Mouse (Mus musculus) megakaryocyte, embryonic 14.5 days (primary cell): Measurements from ENCODE around the gene Ap3d1.

Experiments
- FLI1 ChIP-seq: IDR thresholded peaks from 2 replicates; pipeline ENCODE4 v1.6.1; 2012; ENCODE audit warnings: low read length, inconsistent platforms, mixed read lengths
- GATA1 ChIP-seq: IDR thresholded peaks from 3 replicates; pipeline ENCODE4 v1.6.1; 2012; ENCODE audit warnings: mixed read lengths, low read length, inconsistent platforms, borderline replicate concordance

DNA sequence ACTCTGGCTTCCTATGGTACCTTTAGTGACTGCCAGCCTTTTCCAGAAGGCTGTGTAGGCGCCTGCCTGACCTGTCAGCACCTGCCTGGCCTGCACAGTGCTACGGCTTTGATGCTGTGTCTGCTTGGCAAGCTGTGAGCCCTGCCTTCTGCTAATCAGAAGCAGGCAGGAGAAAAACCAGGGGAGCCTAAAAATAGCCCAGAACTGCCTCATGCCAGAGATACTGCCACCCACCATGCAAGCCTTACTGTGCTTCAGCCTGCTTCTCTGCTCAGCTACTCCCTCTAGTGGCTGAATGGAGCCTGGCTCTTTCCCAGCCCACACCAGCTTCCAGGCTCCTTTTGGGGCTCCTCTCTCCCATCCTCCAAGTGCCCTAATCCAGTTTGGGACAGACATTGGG, 32.5 kb upstream of the Ap3d1 start:
- TF ChIP-seq GATA1 (no peak), FLI1 (no peak)
